Mouse (Mus musculus): ENCODE results near the gene Tns4. TPM values are rescaled to one million over a fixed set of nuclear protein-coding genes. Genes with fewer than 3 reads are reported as not detected.

Tns4 gene
- total and polyA plus RNA-seq, 2 experiments from 2014 or later, result 0.08 to 1.3 TPM

DNA sequence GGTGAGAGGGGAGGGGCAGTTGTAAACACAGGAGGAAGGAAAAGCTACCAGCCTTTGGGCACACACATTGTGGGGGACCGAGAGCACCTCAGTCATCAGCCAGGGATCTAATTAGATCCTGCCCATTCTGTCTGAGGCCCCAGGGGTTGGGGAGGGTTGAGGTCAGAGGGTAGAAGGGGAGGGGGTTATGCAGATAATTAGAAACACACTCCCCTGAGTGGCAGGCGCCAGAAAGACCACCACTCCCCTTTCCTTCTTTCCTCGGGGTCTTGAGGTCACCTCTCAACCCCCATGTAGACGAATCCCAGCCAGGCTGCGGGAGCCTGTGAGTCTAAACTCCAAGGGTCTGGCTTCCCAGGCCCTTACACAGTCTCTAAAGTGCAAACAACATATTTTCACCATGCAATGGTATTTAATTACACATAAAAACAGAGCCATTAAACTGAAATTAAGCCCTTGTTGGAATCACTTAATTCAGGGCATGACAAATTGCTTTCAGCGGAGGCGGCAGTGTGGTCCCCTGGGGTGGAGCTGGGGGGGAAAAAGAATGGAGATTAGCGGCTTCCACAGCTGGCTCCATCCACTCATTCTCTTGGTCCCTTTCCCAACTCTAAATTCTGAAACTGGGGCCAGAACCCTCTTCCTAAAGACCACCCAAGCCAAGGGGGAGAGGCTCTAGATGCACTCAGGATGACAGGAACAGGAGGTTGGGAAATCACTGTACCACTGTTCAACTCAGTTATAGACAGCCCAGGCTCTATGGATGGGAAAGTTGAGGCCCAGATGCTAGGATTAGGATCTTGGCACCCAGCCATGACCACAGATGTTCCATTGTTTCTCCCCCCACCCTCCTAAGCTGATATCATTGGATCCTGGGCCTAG, 33.3 kb downstream of the Tns4 start:
- H3K9me3 ChIP-seq (ENCODE audit: low read length), result no peaks in the 10 kb centered on the region; the same call in 1 of the 2 replicates
- no peak overlapping the region for H3K9ac ChIP-seq (replicated peaks; ENCODE audit: low read length)
- no peak for TF ChIP-seq CTCF (IDR thresholded peaks at IDR 0.05; ENCODE audit: low read depth)
- no peak for ATAC-seq
- H3K36me3 ChIP-seq (ENCODE audit: insufficient read depth, low read length), result no peaks in the 10 kb centered on the region
- H3K27ac ChIP-seq, result no peak overlapping the region
- H3K4me2 ChIP-seq (ENCODE audit: low read depth, low read length), result no peak overlapping the region
- no peaks in the 10 kb centered on the region for H3K4me1 ChIP-seq (ENCODE audit: insufficient read depth, low read length)
- WGBS, result 18% methylated on average over 8 of the region's 8 CpGs
- no peaks in the 10 kb centered on the region for H3K27me3 ChIP-seq (ENCODE audit: insufficient read depth, low read length)
- DNase-seq (ENCODE audit: low spot score), result no peak
- H3K4me3 ChIP-seq (ENCODE audit: low read length), result no peak overlapping the region

DNA sequence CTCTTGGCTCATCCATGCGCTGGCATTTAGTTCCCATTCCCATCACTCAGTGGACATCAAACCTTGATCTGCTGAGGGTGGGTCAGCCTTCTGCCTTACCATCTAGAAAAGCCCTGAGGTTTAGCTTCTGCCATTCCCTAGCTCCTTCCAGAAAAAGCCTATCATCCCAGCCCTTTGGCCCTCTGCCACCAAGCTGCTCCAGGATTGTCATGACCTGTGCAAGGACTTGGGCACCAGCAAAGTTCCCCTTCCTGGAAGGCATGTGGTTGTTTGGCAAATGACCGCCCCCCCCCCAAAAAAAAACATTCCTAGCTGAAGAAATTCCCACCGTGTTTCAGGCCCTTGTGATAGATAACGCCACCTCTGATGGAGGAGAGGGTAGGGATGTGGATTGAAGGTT, 34.0 kb downstream of the Tns4 start:
- Histone ChIP-seq H3K4me1 (ENCODE audit: insufficient read depth, low read length) (no peaks in the 10 kb centered on the region), H3K9ac (replicated peaks; ENCODE audit: low read length) (no peak overlapping the region), H3K36me3 (ENCODE audit: insufficient read depth, low read length) (no peaks in the 10 kb centered on the region), H3K4me3 (ENCODE audit: low read length) (no peak overlapping the region), H3K27me3 (ENCODE audit: insufficient read depth, low read length) (no peaks in the 10 kb centered on the region), H3K27ac (no peak overlapping the region), H3K9me3 (ENCODE audit: low read length) (no peaks in the 10 kb centered on the region; the same call in 1 of the 2 replicates), H3K4me2 (ENCODE audit: low read depth, low read length) (no peak overlapping the region)
- WGBS, result 54% methylated on average over 4 of the region's 4 CpGs
- no peak for TF ChIP-seq CTCF (IDR thresholded peaks at IDR 0.05; ENCODE audit: low read depth)
- ATAC-seq, result no peak
- DNase-seq (ENCODE audit: low spot score), result no peak

- H3K4me1 ChIP-seq (ENCODE audit: insufficient read depth, low read length), result no peaks in the 10 kb centered on the region
- no peaks in the 10 kb centered on the region for H3K27me3 ChIP-seq (ENCODE audit: insufficient read depth, low read length)
- WGBS, result 45% methylated on average over 2 of the region's 2 CpGs
- no peak for DNase-seq (ENCODE audit: low spot score)
- peak overlapping the region; percentile 41; the same call in 1 of the 2 replicates for H3K27ac ChIP-seq
- H3K4me3 ChIP-seq (ENCODE audit: low read length), result no peak overlapping the region
- H3K9me3 ChIP-seq (ENCODE audit: low read length), result no peaks in the 10 kb centered on the region
- TF ChIP-seq CTCF (IDR thresholded peaks at IDR 0.05; ENCODE audit: low read depth), result no peak
- H3K36me3 ChIP-seq (ENCODE audit: insufficient read depth, low read length), result no peaks in the 10 kb centered on the region
- H3K4me2 ChIP-seq (ENCODE audit: low read depth, low read length), result no peak overlapping the region
- 0 out of 2 replicates have a peak, but pooled peaks have one; percentile 29 for ATAC-seq
- no peak overlapping the region for H3K9ac ChIP-seq (replicated peaks; ENCODE audit: low read length)
Observed at GRCm38 (mm10) chr11:99047643-99048042, 41.5 kb downstream of the Tns4 start.

DNA sequence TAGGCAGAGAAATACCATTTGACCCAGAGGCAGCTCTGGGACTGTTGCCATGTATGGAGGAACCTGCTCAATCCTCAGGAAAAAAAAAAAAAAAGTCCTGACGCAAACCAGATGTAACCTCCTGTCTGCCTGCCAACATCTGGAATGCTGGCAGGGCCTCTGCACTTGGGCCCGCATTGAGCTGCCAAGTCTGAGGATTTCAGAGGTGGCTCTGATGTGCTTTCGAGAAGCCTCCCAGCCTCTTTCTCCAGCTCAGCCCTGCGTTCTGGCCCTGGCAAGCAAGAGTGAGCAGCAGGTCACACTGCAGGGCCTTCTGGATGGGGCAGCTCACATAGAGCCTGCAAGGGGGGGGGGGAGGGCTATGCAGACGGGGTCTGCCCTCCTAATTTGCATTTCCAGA, 42.0 kb downstream of the Tns4 start:
- H3K27me3 ChIP-seq (ENCODE audit: insufficient read depth, low read length), result no peaks in the 10 kb centered on the region
- H3K27ac ChIP-seq, result peak overlapping the region; percentile 41; the same call in 1 of the 2 replicates
- H3K4me1 ChIP-seq (ENCODE audit: insufficient read depth, low read length), result no peaks in the 10 kb centered on the region
- H3K4me2 ChIP-seq (ENCODE audit: low read depth, low read length), result no peak overlapping the region
- no peaks in the 10 kb centered on the region for H3K9me3 ChIP-seq (ENCODE audit: low read length)
- 28% methylated on average over 5 of the region's 5 CpGs for WGBS
- no peaks in the 10 kb centered on the region for H3K36me3 ChIP-seq (ENCODE audit: insufficient read depth, low read length)
- DNase-seq (ENCODE audit: low spot score) (peak; percentile 62), ATAC-seq (peak; percentile 69; the same call in 1 of the 2 replicates)
- no peak for TF ChIP-seq CTCF (IDR thresholded peaks at IDR 0.05; ENCODE audit: low read depth)
- no peak overlapping the region for H3K4me3 ChIP-seq (ENCODE audit: low read length)
- H3K9ac ChIP-seq (replicated peaks; ENCODE audit: low read length), result no peak overlapping the region

DNA sequence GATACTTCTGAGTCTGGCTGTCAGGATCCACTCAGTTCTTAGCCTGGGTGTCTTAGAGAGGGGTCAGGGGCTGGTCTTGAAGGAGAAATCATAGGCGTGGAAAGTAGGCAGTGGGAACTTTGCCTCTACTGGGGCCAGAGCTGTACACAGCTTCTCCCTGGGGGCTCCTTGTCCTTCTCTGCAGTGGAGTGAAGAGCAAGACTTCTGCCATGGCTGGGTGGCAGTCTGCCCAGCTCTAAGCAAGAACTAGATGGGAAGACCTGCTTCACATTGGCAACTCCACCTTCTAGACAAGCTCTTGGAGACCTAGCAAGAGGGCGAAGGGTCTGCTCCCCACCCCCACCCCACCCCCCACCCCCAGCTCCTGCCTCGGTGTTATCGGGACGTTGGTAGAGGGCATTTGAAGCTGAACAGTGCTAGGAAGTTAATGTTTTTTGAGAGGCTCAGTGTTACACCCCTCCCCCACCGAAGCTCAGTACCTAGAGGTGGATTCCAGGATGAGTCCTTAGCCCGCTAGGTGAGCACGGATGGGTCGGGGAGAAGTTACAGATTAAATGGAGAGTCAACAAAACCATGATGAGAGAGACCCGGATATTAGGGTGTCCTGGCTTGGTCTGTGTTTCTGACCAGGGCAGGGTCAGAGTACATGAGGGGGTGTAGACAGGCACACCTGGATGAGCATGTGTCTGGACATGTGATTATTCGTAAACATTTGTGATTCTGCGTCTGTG, 43.8 kb downstream of the Tns4 start:
- ATAC-seq, result no peak

DNA sequence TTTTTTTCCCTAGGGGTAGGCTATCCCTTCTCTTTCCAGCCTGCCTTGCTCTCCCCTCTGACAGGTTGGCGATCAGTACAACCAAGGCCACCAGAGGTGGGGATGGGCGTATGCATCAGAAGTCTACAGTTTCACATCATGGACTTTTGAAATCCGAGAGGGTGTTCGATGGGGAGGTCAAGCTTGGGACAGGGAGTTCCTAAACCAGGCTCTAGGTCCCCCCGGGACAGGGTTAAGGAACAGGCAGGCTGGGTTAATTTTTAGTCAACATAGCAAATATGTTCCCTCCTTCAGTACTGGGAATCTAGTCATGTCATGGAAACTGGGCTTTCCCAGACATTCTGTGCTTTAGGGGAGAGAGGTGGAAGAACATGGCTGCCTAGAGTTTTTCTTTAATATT, 44.8 kb downstream of the Tns4 start:
- WGBS, result 96% methylated on average over 5 of the region's 5 CpGs
- peaks cover 12% of the 10 kb centered on the region for H3K4me1 ChIP-seq (ENCODE audit: insufficient read depth, low read length)
- no peak for TF ChIP-seq CTCF (IDR thresholded peaks at IDR 0.05; ENCODE audit: low read depth)
- no peak for DNase-seq (ENCODE audit: low spot score)
- H3K4me3 ChIP-seq (ENCODE audit: low read length), result no peak overlapping the region
- no peak for ATAC-seq
- no peak overlapping the region for H3K9ac ChIP-seq (replicated peaks; ENCODE audit: low read length)
- no peak overlapping the region for H3K27ac ChIP-seq
- H3K27me3 ChIP-seq (ENCODE audit: insufficient read depth, low read length), result no peaks in the 10 kb centered on the region
- no peak overlapping the region for H3K4me2 ChIP-seq (ENCODE audit: low read depth, low read length)
- H3K9me3 ChIP-seq (ENCODE audit: low read length), result no peaks in the 10 kb centered on the region
- no peaks in the 10 kb centered on the region for H3K36me3 ChIP-seq (ENCODE audit: insufficient read depth, low read length)

More for the DNA sequence above, 43.8 kb downstream of the Tns4 start:
- Histone ChIP-seq H3K4me1 (ENCODE audit: insufficient read depth, low read length) (peaks cover 10% of the 10 kb centered on the region), H3K4me3 (ENCODE audit: low read length) (no peak overlapping the region), H3K36me3 (ENCODE audit: insufficient read depth, low read length) (no peaks in the 10 kb centered on the region), H3K27ac (no peak overlapping the region), H3K9me3 (ENCODE audit: low read length) (no peaks in the 10 kb centered on the region), H3K27me3 (ENCODE audit: insufficient read depth, low read length) (no peaks in the 10 kb centered on the region), H3K9ac (replicated peaks; ENCODE audit: low read length) (no peak overlapping the region), H3K4me2 (ENCODE audit: low read depth, low read length) (no peak overlapping the region)
- TF ChIP-seq CTCF (IDR thresholded peaks at IDR 0.05; ENCODE audit: low read depth), result no peak
- 91% methylated on average over 12 of the region's 12 CpGs for WGBS
- DNase-seq (ENCODE audit: low spot score), result no peak
